Mouse (Mus musculus) bone marrow macrophage, adult 2 months (primary cell): Measurements from ENCODE around the gene Mttp.

Experiments used
- CTCF ChIP-seq: IDR thresholded peaks from 2 replicates; pipeline ENCODE4 v1.5.1; 2012; ENCODE audit warnings: low read depth, mild to moderate bottlenecking, low read length, moderate library complexity
- POLR2A ChIP-seq: IDR thresholded peaks from 2 replicates; pipeline ENCODE4 v1.6.1; 2012; ENCODE audit warnings: mild to moderate bottlenecking, low read depth, low read length, borderline replicate concordance

GRCm38 (mm10) chr3:138185290-138185689 is 40.5 kb upstream of the Mttp start:
- TF ChIP-seq CTCF (no peak), POLR2A (no peak)
